Mouse (Mus musculus) spleen, adult 2 months (tissue): Measurements from ENCODE around the gene E2f4. TPM values are rescaled to one million over a fixed set of nuclear protein-coding genes. Genes with fewer than 3 reads are reported as not detected.

Experiments used
- DNase-seq, 2 experiments: peaks; one replicate each; pipeline versions ENCODE4 v3.0.0 to v3.0.0-alpha.2; 2012 to 2021; ENCODE audit warnings: low spot score in 2 of 2, low read depth in 1 of 2
- H3K27ac ChIP-seq: fragments of 200-500 bp; 2 replicates; pipeline ENCODE4 v1.5.1; 2012; ENCODE audit warnings: low read length, inconsistent platforms; ENCODE audit not compliant: insufficient read depth
- H3K27me3 ChIP-seq: fragments of 200-500 bp; 2 replicates; pipeline ENCODE4 v1.6.1; 2012; ENCODE audit warnings: mild to moderate bottlenecking, moderate library complexity, low read length, inconsistent platforms; ENCODE audit not compliant: control insufficient read depth, insufficient read depth
- H3K36me3 ChIP-seq: fragments of 200-500 bp; 2 replicates; pipeline ENCODE4 v1.6.1; 2012; ENCODE audit warnings: mild to moderate bottlenecking, low read length, inconsistent platforms; ENCODE audit not compliant: control insufficient read depth, insufficient read depth
- H3K4me1 ChIP-seq: fragments of 200-500 bp; 2 replicates; pipeline ENCODE4 v1.6.1; 2011; ENCODE audit warnings: inconsistent platforms; ENCODE audit not compliant: control insufficient read depth, insufficient read depth, insufficient read length
- H3K4me3 ChIP-seq: fragments of 200-500 bp; 2 replicates; pipeline ENCODE4 v1.5.1; 2011; ENCODE audit warnings: mild to moderate bottlenecking, inconsistent platforms; ENCODE audit not compliant: insufficient read depth, insufficient read length; ENCODE audit errors: extremely low read depth
- CTCF ChIP-seq: fragments of 200-500 bp; IDR thresholded peaks from 2 replicates; pipeline ENCODE4 v1.5.1; 2011; ENCODE audit warnings: mild to moderate bottlenecking, inconsistent platforms; ENCODE audit not compliant: insufficient read depth, insufficient read length, insufficient replicate concordance; ENCODE audit errors: extremely low read depth
- POLR2A ChIP-seq: fragments of 200-500 bp; IDR thresholded peaks from 2 replicates; pipeline ENCODE4 v1.6.1; 2011; ENCODE audit warnings: low read depth, low read length, inconsistent platforms
- WGBS: fragments of 180-500 bp; shearing (Covaris S2); methylation state at CpG from one replicate; pipeline ENCODE4 v1.1.7; 2018; 5-methylcytosine and 5-hydroxymethylcytosine counted together
- polyA plus RNA-seq: library from polyadenylated mRNA; depleted of rRNA; stranded (reverse); fragments of >200 nt; gene quantifications from 2 replicates; pipeline ENCODE4 v1.2.3, GENCODE M21; 2012; rRNA removed

Gene E2f4
- polyA plus RNA-seq, 1 experiment = 165 TPM

GRCm38 (mm10) chr8:105347428-105348221 is 50.2 kb downstream of the E2f4 start, which contains the start of gene Fhod1:
Gene Fhod1, minus strand, starts transcription at chr8:105347953.
- peak; percentile 66 to 90 for DNase-seq
- WGBS = under 1% methylated on average over 53 of the region's 53 CpGs
- Histone ChIP-seq H3K4me3 (peak within 1 kb of the TSS; percentile 84), H3K27me3 (peaks cover 5% of the 10 kb centered on the region), H3K27ac (peak within 1 kb of the TSS; percentile 69), H3K36me3 (no peaks in the 10 kb centered on the region), H3K4me1 (peaks cover 11% of the 10 kb centered on the region)
- TF ChIP-seq POLR2A (peak; percentile 39; the same call in 1 of the 2 replicates), CTCF (no peak)

- TF ChIP-seq POLR2A (no peak), CTCF (no peak)
- H3K27me3 ChIP-seq = peaks cover 5% of the 10 kb centered on the region
- peak in 1 of 2 experiments; percentile 24 for DNase-seq
- peak within 1 kb of the TSS; percentile 69 for H3K27ac ChIP-seq
- no peaks in the 10 kb centered on the region for H3K36me3 ChIP-seq
- H3K4me1 ChIP-seq = peaks cover 11% of the 10 kb centered on the region
- under 1% methylated on average over 34 of the region's 34 CpGs for WGBS
- H3K4me3 ChIP-seq = peak within 1 kb of the TSS; percentile 84
These were observed 51.1 kb downstream of the E2f4 start, which contains the start of gene Slc9a5 for GRCm38 (mm10) chr8:105348450-105349095. Gene Slc9a5, plus strand, starts transcription at chr8:105348843.

- DNase-seq = no peak
- TF ChIP-seq CTCF = no peak
- TF ChIP-seq POLR2A = no peak
- WGBS = 6% methylated on average over 42 of the region's 48 CpGs
- H3K4me1 ChIP-seq = peaks cover 11% of the 10 kb centered on the region
- no peak overlapping the region for H3K27ac ChIP-seq
- no peaks in the 10 kb centered on the region for H3K36me3 ChIP-seq
- peak overlapping the region; percentile 84 for H3K4me3 ChIP-seq
- H3K27me3 ChIP-seq = peaks cover 5% of the 10 kb centered on the region
These were observed 51.8 kb downstream of the E2f4 start for GRCm38 (mm10) chr8:105349096-105349771.

- no peak overlapping the region for H3K4me3 ChIP-seq
- H3K27ac ChIP-seq = no peak overlapping the region
- H3K4me1 ChIP-seq = peaks cover 10% of the 10 kb centered on the region
- TF ChIP-seq POLR2A (no peak), CTCF (no peak)
- WGBS = 82% methylated on average over 7 of the region's 7 CpGs
- DNase-seq = no peak
- H3K36me3 ChIP-seq = no peaks in the 10 kb centered on the region
- peaks cover 5% of the 10 kb centered on the region for H3K27me3 ChIP-seq
These were observed 52.7 kb downstream of the E2f4 start for GRCm38 (mm10) chr8:105350186-105350585.

GRCm38 (mm10) chr8:105353583-105354135 is 56.2 kb downstream of the E2f4 start:
- H3K36me3 ChIP-seq = no peaks in the 10 kb centered on the region
- 93% methylated on average over 8 of the region's 8 CpGs for WGBS
- TF ChIP-seq CTCF (no peak), POLR2A (no peak)

DNA sequence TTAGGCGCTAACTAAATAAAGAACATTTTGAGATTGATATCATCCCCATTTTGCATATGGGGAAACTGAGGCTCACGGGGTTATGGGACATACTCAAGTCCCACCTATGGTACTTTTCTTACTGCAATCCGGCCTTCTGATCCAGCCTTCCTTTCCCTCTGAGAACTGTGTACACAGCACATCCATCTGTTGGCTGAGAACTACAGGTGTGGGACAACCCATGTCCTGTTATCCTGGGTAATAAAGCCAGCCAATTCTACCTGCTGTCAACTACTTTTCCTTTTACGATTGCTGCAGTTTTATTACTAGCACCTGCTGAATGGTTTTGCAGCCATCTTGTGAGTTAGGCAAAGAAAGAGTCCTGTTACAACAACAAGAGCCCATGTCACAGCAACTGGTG is 57.1 kb downstream of the E2f4 start:
- Histone ChIP-seq H3K36me3 (no peaks in the 10 kb centered on the region), H3K27ac (no peak overlapping the region), H3K27me3 (no peaks in the 10 kb centered on the region; the same call in 1 of the 2 replicates), H3K4me1 (peaks cover 2% of the 10 kb centered on the region; the same call in 1 of the 2 replicates), H3K4me3 (no peak overlapping the region)
- TF ChIP-seq POLR2A (no peak), CTCF (no peak)
- WGBS = 91% methylated on average over 4 of the region's 4 CpGs
- no peak for DNase-seq

More at GRCm38 (mm10) chr8:105353583-105354135, 56.2 kb downstream of the E2f4 start:
- no peak for DNase-seq
- H3K4me3 ChIP-seq = no peak overlapping the region
- H3K27ac ChIP-seq = no peak overlapping the region
- H3K27me3 ChIP-seq = peaks cover 5% of the 10 kb centered on the region
- H3K4me1 ChIP-seq = peaks cover 9% of the 10 kb centered on the region

Other genes with a start within 250 kb of the E2f4 start
- not detected in 2 replicates for gene Ces3a, start 249.1 kb upstream of the E2f4 start, polyA plus RNA-seq
- gene Ces3b, start 213.9 kb upstream of the E2f4 start, polyA plus RNA-seq = not detected in 2 replicates
- not detected in 2 replicates for gene Ces4a, start 165.9 kb upstream of the E2f4 start, polyA plus RNA-seq
- 11.9 and 14.9 TPM in 2 replicates for gene Cbfb, start 127.0 kb upstream of the E2f4 start, polyA plus RNA-seq
- gene D230025D16Rik, start 72.5 kb upstream of the E2f4 start, polyA plus RNA-seq = 13.6 TPM in 2 replicates
- gene B3gnt9, start 42.5 kb upstream of the E2f4 start, polyA plus RNA-seq = 11.5 and 12.0 TPM in 2 replicates
- 28.1 and 31.8 TPM in 2 replicates for gene Tradd, start 33.1 kb upstream of the E2f4 start, polyA plus RNA-seq
- 16.0 and 20.5 TPM in 2 replicates for gene Fbxl8, start 33.0 kb upstream of the E2f4 start, polyA plus RNA-seq
- 2.5 and 2.7 TPM in 2 replicates for gene Hsf4, start 27.9 kb upstream of the E2f4 start, polyA plus RNA-seq
- gene Nol3, start 21.5 kb upstream of the E2f4 start, polyA plus RNA-seq = 0.53 and 0.70 TPM in 2 replicates
- 3.7 and 3.9 TPM in 2 replicates for gene 4931428F04Rik, start 7.8 kb upstream of the E2f4 start, polyA plus RNA-seq
- gene Exoc3l, start 1.6 kb upstream of the E2f4 start, polyA plus RNA-seq = 21.4 and 23.4 TPM in 2 replicates
- gene Elmo3, start 7.9 kb downstream of the E2f4 start, polyA plus RNA-seq = 7.2 and 7.7 TPM in 2 replicates
- 9.2 and 11.0 TPM in 2 replicates for gene Lrrc29, start 28.6 kb downstream of the E2f4 start, polyA plus RNA-seq
- 67.8 and 82.2 TPM in 2 replicates for gene Tmem208, start 28.7 kb downstream of the E2f4 start, polyA plus RNA-seq
- 52.0 and 58.1 TPM in 2 replicates for gene Fhod1, start 50.3 kb downstream of the E2f4 start, polyA plus RNA-seq
- 3.0 and 4.2 TPM in 2 replicates for gene Slc9a5, start 51.2 kb downstream of the E2f4 start, polyA plus RNA-seq
- gene Plekhg4, start 75.6 kb downstream of the E2f4 start, polyA plus RNA-seq = 0.16 and 0.20 TPM in 2 replicates
- 0.42 and 0.62 TPM in 2 replicates for gene Kctd19, start 115.8 kb downstream of the E2f4 start, polyA plus RNA-seq
- gene Lrrc36, start 115.9 kb downstream of the E2f4 start, polyA plus RNA-seq = 0.07 and 0.13 TPM in 2 replicates
- gene Tppp3, start 173.9 kb downstream of the E2f4 start, polyA plus RNA-seq = 8.1 and 14.7 TPM in 2 replicates
- gene Zdhhc1, start 199.2 kb downstream of the E2f4 start, polyA plus RNA-seq = 15.3 and 18.3 TPM in 2 replicates
- 0.44 and 0.62 TPM in 2 replicates for gene Hsd11b2, start 221.1 kb downstream of the E2f4 start, polyA plus RNA-seq